Mouse (Mus musculus): ENCODE results near the gene Entpd3. TPM values are rescaled to one million over a fixed set of nuclear protein-coding genes. Genes with fewer than 3 reads are reported as not detected.

Gene Entpd3
- total RNA-seq, 2 experiments from 2014 or later = 6.1 to 6.6 TPM

DNA sequence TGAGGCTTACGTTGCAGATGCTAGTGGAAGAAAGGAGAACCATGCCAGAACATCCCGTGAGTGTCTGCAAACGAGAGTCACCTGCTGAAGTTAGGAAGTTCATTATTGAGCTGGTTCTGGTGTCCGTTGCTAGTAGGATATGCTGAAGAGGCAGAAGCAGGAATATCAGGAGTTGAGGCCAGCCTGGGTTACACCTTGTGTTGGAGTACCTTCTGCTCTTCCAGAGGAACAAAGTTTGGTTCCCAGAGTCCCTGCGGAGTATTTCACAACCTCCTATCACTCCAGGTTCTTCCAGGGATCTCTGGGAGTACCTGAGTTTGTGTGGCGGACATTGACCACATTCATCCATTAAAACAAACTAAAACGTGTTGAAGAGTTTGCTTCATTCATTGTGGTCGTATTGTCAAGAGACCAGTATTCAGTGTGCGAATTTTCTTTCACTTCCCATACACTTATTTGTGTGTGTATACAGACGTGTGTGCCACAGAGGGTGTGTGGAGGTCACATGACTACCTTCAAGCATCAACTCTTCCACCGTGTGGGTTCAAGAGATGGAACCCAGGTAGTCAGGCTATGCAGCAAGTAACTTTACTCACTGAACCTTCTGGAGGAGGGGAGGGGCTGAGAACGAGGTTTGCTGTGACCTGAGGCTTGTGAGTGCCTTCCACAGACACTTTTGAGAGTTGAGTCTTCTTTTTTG, 38.2 kb downstream of the Entpd3 start:
- DNase-seq (ENCODE audit: extremely low spot score in 1 of 2, low spot score in 1 of 2) = no peak

DNA sequence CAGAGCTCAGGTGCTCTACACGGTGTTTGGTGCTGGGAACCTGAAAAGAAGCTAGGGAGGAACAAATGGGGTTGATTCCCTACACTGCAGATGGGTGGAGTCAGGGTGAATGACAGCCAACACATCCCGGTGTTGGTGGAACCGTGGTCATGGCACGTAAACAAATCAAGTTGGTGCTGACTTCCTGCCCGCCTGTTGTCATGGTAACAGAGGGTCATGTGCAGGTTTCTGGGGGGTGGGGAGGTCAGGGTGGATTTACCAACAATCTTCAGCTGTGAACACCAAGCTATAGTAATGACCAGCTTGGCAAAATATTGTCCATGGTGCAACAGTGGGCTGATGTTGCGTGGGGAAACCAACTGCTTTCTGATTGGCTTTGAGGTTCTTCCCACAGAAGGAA, 39.1 kb downstream of the Entpd3 start:
- DNase-seq (ENCODE audit: extremely low spot score in 1 of 2, low spot score in 1 of 2) = no peak

DNA sequence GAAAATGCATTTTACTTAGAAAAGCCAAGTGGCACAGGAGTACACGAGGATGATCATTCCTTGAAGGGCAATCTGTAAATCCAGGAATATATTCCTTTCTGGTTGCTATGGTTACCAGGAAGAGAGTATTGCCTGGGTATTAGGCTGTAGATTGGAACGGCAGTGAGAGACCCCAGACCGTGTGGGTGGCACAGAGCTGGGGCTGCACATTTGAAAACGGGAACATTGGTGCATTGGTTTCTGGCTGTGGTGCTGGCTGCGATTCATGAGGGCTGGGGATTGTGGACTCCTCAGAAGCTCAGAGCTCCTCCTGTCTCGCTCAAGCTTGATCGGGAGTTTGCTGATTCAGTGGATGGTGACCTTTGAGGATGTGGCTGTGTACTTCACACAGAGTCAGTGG, 40.2 kb downstream of the Entpd3 start:
- no peak for DNase-seq (ENCODE audit: extremely low spot score in 1 of 2, low spot score in 1 of 2)

DNA sequence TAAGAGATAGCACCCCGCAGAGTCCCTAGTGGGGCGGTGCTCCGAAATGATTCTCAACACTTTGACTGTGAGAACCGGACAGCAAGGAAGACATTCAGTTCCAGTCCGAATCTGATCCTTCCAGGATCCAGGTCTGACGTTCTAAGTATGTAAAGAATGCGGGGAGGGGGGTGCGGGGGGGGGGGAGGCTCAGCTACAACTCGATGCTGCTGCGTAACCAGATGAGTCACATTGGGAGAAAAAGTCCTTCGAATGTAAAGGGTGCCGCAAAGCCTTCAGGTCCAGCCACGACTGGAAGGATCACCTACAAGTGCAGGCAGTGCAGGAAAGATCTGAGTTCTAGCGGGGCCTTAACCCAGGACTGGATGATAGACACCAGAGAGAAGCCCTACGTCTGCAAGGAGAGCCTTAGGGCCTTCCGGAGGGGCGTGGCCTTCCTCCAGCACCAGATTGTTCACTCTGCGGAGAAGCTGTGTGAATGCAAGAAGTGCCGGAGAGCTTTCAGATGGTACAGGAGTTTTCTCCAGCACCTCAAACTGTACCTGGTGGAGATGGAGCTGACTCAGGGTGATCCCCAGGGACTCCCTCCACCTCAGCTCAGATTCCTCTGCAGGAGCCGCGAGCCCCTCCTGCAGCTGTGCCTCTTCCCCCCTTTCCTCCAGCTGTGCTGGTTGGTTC, 42.5 kb downstream of the Entpd3 start:
- DNase-seq (ENCODE audit: extremely low spot score in 1 of 2, low spot score in 1 of 2) = no peak

DNA sequence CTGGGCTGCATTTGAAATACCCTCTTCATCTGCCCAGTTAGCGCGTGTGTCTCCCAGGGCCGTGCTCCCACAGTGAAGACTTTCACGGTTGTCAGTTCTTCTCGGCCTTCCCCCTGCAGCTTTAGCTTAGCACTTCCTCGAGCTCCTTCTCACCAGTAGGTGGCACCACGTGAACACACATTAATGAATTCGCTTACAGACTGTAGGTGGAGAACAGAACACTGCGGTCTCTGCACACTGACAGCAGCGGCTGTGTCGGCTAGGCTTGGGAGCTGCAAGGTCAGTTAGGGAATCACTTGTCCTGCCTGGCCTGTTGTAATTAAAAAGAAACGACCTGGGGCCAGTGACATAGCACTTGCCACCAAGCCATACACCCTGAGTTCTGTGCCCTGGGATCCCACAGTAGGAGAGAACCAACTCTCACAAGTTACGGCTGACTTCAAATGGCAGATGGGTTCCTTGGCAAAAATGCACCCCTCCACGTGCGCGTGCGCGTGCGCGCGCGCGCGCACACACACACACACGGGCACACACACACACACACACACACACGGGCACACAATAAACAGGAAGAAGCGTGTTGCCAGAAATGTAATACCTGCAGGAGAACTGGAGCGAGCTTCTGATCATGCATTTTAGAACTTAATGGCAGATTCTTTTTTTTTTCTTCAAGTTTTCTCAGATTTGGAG, 43.1 kb downstream of the Entpd3 start:
- DNase-seq (ENCODE audit: extremely low spot score in 1 of 2, low spot score in 1 of 2) = peak; percentile 66 to 85

DNA sequence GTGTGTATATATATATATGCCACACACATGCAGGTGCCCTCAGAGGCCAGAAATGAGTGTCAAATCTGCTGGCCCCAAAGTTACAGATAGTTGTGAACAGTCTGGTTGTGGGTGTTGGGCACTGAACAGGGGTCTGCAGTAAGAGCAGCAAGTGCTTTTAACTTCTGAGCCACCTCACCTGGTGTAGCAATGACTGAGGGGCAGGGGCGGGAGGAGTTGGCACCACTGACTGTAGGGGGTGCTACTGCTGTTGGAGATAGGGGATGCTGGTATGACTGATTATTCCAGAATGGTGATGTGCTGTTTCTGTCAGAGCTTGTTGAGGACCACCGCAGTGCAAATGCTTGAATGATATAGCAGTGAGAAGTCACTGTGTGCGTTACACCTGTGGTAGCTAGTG, 43.7 kb downstream of the Entpd3 start:
- DNase-seq (ENCODE audit: extremely low spot score in 1 of 2, low spot score in 1 of 2) = no peak

DNA sequence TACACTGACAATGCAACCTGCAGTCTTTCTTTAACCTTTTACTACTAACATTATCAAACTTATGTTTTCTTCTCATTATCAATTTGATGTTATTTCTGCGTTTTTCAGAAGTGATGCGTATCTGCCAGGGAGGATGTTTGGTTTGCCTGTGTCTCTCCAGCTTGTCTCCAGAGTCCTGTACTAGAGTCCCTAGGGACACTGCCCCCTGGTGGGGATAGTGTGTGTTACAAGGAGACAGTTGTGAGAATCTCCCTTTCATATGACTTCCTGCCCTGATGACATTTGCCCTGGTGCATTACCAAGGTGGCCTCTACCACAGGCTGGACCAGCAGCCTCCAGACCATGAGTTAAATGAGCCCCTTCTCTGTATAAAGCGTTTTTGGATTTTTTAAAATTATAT, 46.9 kb downstream of the Entpd3 start:
- DNase-seq (ENCODE audit: extremely low spot score in 1 of 2, low spot score in 1 of 2) = peak; percentile 58 to 89

DNA sequence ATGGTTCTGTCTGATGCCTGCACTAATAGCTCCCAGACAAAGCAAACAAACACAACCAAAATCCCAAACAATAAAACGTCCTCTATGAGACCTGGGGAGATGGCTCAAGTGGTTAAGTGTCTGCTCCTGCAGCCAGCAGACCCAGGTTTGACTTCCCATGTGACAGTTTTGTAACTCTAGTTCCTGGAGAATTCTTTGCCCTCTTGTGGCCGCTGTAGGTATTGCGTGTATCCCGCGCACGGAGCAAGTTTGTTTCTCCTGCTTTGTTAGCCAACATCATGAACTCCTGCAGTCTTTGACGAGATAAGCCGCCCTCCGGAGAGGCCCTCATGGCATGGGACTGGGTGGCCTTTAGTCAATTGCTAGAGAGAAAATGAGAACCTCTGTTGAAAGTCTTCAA, 51.9 kb downstream of the Entpd3 start:
- peak; percentile 65 to 90 for DNase-seq (ENCODE audit: extremely low spot score in 1 of 2, low spot score in 1 of 2)

DNA sequence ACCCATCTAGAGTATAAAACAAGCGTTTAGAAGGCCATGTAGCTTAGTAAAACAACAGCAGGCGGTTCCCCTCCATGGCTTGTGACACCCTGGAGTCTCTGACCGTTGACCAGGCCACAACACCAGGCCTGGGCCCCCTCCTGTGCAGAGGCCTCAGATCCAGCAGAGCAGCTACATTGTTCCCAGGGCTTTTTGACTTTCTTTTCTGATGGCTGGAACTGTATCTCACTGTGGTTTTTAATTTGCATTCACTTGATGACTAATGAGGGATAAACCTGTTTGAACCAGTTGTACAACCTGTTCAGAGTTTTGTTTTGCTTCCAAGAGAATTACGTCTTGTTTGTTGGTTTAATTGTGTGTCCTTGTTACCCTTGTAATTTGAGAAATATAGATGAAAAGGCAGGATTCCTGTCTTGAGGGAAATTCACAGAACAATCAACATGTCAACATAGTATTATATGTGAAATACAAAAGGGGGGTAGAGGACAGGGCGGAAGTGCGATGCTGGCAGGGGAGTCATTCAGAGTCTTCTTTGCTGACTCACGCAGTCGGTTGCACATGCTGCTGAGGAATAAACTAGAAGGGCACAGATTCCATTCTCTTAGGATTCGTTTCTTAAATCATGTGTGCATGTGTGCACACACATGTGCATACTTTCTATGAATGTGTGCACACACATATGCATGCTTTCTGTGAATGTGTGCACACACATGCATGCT, 53.9 kb downstream of the Entpd3 start:
- no peak for DNase-seq (ENCODE audit: extremely low spot score in 1 of 2, low spot score in 1 of 2)

DNA sequence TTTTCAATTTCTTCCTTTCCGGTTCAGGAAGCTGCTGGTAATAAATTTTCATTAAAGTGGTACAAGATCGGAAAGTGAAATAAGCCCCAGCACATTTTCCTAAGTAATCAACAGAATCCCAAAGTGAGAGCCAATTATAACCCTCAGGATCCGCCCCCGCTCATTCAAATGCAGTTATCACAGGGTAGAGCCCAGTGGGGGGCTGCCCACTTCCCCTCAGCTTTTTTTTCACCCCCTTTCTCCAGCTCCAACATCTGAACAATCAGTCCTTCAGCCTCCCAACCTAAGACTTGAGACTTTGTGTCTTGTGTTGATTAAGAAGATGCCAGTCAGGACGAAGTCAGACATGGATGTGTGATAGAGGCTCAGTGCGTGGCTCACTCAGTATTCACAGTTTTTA, 55.2 kb downstream of the Entpd3 start:
- no peak for DNase-seq (ENCODE audit: extremely low spot score in 1 of 2, low spot score in 1 of 2)

DNA sequence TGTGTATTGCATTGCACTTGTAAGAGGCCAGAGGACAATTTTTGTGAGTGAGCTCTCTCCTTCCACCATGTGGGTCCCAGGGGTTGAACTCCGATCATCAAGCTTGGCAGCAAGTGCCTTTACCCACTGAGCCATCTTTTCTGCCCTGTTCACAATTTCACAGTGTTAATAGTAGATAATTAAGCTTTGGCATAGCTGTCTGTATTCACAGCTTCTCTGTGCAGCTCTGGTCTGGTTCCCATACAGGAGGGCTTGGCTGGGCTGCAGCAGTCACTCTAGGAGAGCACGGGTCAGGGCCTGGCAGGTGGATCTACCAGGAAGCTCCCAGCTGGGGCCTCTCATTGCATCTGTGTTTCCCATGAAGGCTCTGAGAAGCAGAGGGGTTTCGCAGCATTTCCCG, 55.7 kb downstream of the Entpd3 start:
- DNase-seq (ENCODE audit: extremely low spot score in 1 of 2, low spot score in 1 of 2) = no peak

DNA sequence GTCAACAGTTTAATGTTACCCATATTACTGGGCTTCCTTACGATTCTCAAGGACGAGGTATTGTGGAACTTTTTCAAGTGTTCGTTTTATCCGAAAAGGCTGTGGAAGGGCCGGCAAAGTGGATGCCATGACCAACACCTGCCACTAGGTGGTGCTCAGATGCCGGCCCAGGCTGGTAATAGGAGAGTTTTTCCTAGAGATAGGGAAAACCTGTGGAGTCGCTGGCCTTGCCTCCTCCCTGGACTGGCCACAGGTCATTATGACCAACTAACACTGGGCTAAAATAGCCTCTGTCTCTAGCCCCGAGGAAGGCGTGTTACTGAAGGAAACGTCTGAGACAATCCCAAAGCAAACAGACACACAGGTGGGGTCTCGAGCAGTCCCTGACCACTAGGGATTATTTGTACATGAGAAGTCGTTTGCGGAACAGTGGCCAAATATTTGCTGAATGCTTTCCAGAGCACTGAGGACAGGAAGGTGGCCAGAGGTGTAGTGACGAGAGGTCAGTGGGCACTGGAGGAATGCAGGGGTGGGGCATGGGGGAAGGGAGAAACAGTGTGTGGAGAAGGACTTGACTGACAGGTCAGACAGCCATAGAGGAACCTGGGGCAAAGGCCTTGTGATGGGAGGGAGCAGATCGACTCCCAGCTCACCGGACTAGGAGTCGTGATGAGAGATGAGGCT, 62.0 kb downstream of the Entpd3 start:
- DNase-seq (ENCODE audit: extremely low spot score in 1 of 2, low spot score in 1 of 2) = peak; percentile 72 to 82

DNA sequence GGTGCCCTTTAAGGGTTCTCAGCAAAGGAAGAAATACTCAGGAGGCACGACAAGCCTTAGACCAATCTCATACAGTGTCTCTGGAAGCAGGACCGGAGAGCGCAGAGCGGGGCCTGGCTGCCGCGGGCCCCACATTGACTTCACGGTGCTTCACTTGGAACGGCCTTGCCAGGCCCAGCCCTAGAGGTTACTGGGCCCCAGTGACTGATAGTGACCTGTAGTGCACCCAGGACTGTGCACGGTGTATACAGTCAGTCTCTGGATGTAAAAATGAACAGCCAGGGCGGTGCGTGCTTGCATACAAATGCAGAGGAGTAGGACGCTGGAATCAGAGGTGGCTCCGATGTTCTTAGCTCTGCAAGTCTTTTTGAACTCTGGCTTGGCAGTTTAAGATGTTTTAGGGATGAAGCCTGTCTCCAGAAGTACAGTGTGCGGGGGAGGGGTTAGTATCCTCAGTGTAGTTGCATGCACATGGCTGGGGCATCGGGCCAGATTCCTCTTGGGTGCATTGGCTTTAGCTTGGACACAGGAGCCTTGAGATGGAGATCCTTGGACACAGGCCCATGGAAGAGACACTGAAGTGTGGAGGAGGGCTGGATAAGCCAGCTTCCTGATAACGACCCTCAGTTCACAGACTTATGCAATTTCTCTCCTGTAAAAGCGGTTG, 62.7 kb downstream of the Entpd3 start:
- DNase-seq (ENCODE audit: extremely low spot score in 1 of 2, low spot score in 1 of 2) = peak in 1 of 2 experiments; percentile 45

DNA sequence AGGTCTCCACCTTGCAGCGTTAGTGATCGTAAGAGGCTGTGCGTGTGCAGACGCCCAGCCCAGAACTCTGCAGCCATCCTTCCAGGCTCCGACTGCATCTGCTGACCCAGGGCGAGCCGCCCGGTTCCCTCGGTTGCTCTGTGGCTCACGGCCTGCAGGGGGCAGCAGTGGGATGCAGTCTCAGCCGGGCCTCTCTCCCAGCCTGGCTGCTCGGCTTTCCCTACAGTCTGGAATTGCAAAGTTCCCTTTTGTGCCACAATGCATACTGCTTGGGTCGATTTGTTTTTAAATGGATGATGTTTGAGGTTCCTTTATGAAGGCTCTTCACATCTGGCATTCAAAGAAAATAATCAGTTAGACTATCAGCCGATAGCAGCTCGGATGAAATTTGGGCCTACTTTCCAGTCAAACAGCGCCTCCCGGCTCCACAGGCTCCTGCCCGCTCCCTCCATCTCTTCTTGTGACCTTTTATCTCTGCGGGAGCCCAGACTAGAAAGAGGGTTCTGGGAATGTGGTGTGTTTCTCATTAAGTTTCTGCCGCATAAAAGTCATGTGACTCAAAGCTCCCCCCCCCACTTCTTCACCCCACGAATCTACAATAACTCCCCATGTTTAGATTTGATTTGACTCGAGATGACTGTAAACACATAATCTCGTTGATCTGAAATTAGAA, 63.4 kb downstream of the Entpd3 start:
- DNase-seq (ENCODE audit: extremely low spot score in 1 of 2, low spot score in 1 of 2) = peak; percentile 91 to 96

DNA sequence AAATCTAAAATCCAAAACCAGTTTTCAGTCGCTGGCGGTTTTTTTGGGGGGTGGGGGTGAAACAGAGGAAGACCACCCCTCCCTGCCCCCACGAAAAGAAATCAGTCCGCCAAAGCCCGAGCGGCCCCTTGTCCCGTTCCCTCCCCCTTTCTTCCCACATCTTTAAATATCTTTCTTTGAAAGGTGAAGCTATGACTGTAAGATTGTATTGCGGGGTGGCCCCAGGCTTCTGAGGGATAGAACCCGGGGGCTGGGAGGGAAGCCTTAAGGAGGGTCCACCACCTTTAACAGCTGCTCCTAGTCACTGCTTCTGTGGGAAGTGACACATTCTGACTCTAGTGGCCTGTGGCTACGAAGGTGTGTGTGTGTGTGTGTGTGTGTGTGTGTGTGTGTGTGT, 63.9 kb downstream of the Entpd3 start:
- no peak for DNase-seq (ENCODE audit: extremely low spot score in 1 of 2, low spot score in 1 of 2)

DNA sequence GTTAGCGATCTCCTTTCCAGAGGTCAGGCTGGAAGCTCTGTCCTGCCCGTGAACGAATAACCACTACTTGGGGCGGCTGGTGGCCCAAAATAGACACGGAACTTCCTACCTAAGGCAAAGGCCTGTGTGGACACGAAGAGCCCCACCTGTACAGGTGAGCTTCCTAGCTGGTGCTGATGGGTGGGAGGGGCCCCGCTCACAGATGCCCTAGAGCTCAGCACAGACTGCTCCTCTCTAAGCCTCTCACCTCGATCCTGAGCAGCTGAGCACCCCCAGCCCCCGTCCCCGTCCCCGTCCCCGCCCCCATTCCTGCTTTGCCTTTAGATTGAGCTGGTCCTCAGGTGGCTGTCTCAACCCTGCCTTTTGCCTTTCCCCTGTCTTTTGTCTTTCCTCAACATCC, 64.3 kb downstream of the Entpd3 start:
- no peak for DNase-seq (ENCODE audit: extremely low spot score in 1 of 2, low spot score in 1 of 2)

DNA sequence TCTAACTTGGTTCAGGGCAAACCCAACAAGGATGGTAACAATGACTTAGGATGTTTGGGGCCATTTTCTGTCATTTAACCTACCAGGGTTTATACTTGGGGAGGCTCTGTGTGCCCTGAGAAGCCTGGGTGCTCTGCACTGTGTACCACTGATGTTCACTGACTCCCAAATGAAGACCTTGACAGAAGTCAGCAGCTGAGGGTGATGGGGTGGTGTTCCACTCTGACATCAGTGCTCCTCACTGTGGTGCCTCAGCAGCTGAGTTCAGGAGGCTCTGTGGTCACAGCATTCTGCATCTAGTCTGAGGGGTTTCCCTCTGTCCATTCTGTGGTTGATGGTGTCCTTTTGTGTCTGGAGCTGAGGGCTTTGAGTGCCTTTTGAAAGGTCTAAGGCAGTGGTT, 71.4 kb downstream of the Entpd3 start:
- no peak for DNase-seq (ENCODE audit: extremely low spot score in 1 of 2, low spot score in 1 of 2)

DNA sequence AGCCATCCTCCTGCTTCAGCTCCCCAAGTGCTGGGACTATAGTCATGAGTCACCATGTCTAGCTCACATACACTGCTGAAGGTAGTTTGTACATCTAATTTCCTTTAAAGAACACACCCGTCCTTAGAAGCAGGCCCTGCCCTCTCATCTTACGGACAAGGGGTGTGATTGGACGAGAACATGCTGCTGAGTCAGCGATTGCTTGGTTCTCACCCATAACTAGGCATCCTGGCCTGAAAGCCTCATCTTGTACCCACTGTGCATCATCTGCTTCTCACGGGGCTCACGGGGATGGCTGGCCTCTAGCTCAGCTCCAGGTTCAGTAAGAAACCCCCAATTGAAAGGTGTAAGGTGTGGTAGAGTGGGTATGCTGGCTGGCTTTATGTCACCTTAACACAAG, 74.4 kb downstream of the Entpd3 start:
- DNase-seq (ENCODE audit: extremely low spot score in 1 of 2, low spot score in 1 of 2) = no peak

Data from layer of hippocampus, postnatal 25 days (tissue).